Mouse (Mus musculus): ENCODE measurements at regions not wholly inside any gene's neighbourhood (a gene's known extent, or its start where the extent isn't known, plus 50 kb on each side); places are given as distances from the start of the nearest gene placed in this dataset.

GRCm38 (mm10) chr16:93028640-93029039 is 202.7 kb upstream of the Runx1 start:
- Histone ChIP-seq H3K9ac (no peak overlapping the region), H3K27ac (no peak overlapping the region), H3K36me3 (no peaks in the 10 kb centered on the region), H3K27me3 (no peaks in the 10 kb centered on the region), H3K4me1 (0 out of 2 replicates have a peak, but pooled peaks cover 8% of the 10 kb centered on the region), H3K9me3 (no peaks in the 10 kb centered on the region), H3K4me2 (replicated peaks) (no peak overlapping the region), H3K4me3 (no peak overlapping the region)
- no peak for ATAC-seq (ENCODE audit: low FRiP score, low read depth)
- 66% methylated on average over 7 of the region's 7 CpGs for WGBS

- H3K4me3 ChIP-seq = no peak overlapping the region
- H3K9me3 ChIP-seq = no peaks in the 10 kb centered on the region
- H3K9ac ChIP-seq = no peak overlapping the region
- 82% methylated on average over 7 of the region's 7 CpGs for WGBS
- H3K36me3 ChIP-seq = no peaks in the 10 kb centered on the region
- no peak for ATAC-seq (ENCODE audit: low FRiP score, low read depth)
- H3K27ac ChIP-seq = no peak overlapping the region
- H3K4me2 ChIP-seq (replicated peaks) = no peak overlapping the region
- no peaks in the 10 kb centered on the region for H3K27me3 ChIP-seq
- 0 out of 2 replicates have a peak, but pooled peaks cover 8% of the 10 kb centered on the region for H3K4me1 ChIP-seq
Observed at GRCm38 (mm10) chr16:93028016-93028415, 202.1 kb upstream of the Runx1 start.

GRCm38 (mm10) chr16:93026094-93026648 is 200.2 kb upstream of the Runx1 start:
- H3K9ac ChIP-seq = no peak overlapping the region
- H3K27ac ChIP-seq = 0 out of 2 replicates have a peak overlapping the region, but pooled peaks have one; percentile 0
- 42% methylated on average over 11 of the region's 11 CpGs for WGBS
- no peaks in the 10 kb centered on the region for H3K36me3 ChIP-seq
- peaks cover 11% of the 10 kb centered on the region for H3K27me3 ChIP-seq
- ATAC-seq (ENCODE audit: low FRiP score, low read depth) = no peak
- H3K4me2 ChIP-seq (replicated peaks) = no peak overlapping the region
- H3K9me3 ChIP-seq = no peaks in the 10 kb centered on the region
- H3K4me1 ChIP-seq = 0 out of 2 replicates have a peak, but pooled peaks cover 8% of the 10 kb centered on the region
- H3K4me3 ChIP-seq = no peak overlapping the region

GRCm38 (mm10) chr16:93019800-93020555 is 194.0 kb upstream of the Runx1 start:
- H3K36me3 ChIP-seq = no peaks in the 10 kb centered on the region
- no peak overlapping the region for H3K9ac ChIP-seq
- H3K9me3 ChIP-seq = no peaks in the 10 kb centered on the region
- 63% methylated on average over 7 of the region's 7 CpGs for WGBS
- ATAC-seq (ENCODE audit: low FRiP score, low read depth) = no peak
- H3K4me2 ChIP-seq (replicated peaks) = no peak overlapping the region
- H3K4me3 ChIP-seq = no peak overlapping the region
- no peak overlapping the region for H3K27ac ChIP-seq
- peaks cover 47% of the 10 kb centered on the region for H3K27me3 ChIP-seq
- peaks cover 13% of the 10 kb centered on the region for H3K4me1 ChIP-seq

- ATAC-seq (ENCODE audit: low FRiP score, low read depth) = no peak
- no peaks in the 10 kb centered on the region for H3K36me3 ChIP-seq
- no peak overlapping the region for H3K9ac ChIP-seq
- H3K4me3 ChIP-seq = no peak overlapping the region
- peaks cover 16% of the 10 kb centered on the region for H3K4me1 ChIP-seq
- H3K27me3 ChIP-seq = peaks cover 59% of the 10 kb centered on the region
- 32% methylated on average over 5 of the region's 5 CpGs for WGBS
- no peak overlapping the region for H3K27ac ChIP-seq
- no peak overlapping the region for H3K4me2 ChIP-seq (replicated peaks)
- H3K9me3 ChIP-seq = no peaks in the 10 kb centered on the region
Observed at GRCm38 (mm10) chr16:93018766-93019165, 192.8 kb upstream of the Runx1 start.

- peaks cover 67% of the 10 kb centered on the region for H3K27me3 ChIP-seq
- WGBS = 82% methylated on average over 9 of the region's 9 CpGs
- H3K4me2 ChIP-seq (replicated peaks) = no peak overlapping the region
Observed at GRCm38 (mm10) chr16:93017025-93017424, 191.1 kb upstream of the Runx1 start.

GRCm38 (mm10) chr16:93015636-93016035 is 189.7 kb upstream of the Runx1 start:
- peak overlapping the region; percentile 28; the same call in 1 of the 2 replicates for H3K27ac ChIP-seq
- H3K27me3 ChIP-seq = peaks cover 62% of the 10 kb centered on the region
- H3K4me1 ChIP-seq = peaks cover 22% of the 10 kb centered on the region
- no peaks in the 10 kb centered on the region for H3K36me3 ChIP-seq
- no peak overlapping the region for H3K4me2 ChIP-seq (replicated peaks)
- no peak for ATAC-seq (ENCODE audit: low FRiP score, low read depth)
- peak overlapping the region; percentile 35; the same call in 1 of the 2 replicates for H3K9ac ChIP-seq
- no peak overlapping the region for H3K4me3 ChIP-seq
- no peaks in the 10 kb centered on the region for H3K9me3 ChIP-seq
- 68% methylated on average over 6 of the region's 6 CpGs for WGBS

More at GRCm38 (mm10) chr16:93017025-93017424, 191.1 kb upstream of the Runx1 start:
- no peaks in the 10 kb centered on the region for H3K9me3 ChIP-seq
- no peak overlapping the region for H3K9ac ChIP-seq
- no peak for ATAC-seq (ENCODE audit: low FRiP score, low read depth)
- no peak overlapping the region for H3K27ac ChIP-seq
- H3K36me3 ChIP-seq = no peaks in the 10 kb centered on the region
- peaks cover 22% of the 10 kb centered on the region for H3K4me1 ChIP-seq
- no peak overlapping the region for H3K4me3 ChIP-seq

- H3K27me3 ChIP-seq = peaks cover 57% of the 10 kb centered on the region
Observed at GRCm38 (mm10) chr16:93014991-93015390, 189.0 kb upstream of the Runx1 start.

GRCm38 (mm10) chr16:93013881-93014280 is 187.9 kb upstream of the Runx1 start:
- 31% methylated on average over 8 of the region's 8 CpGs for WGBS
- no peak overlapping the region for H3K9ac ChIP-seq
- no peak for ATAC-seq (ENCODE audit: low FRiP score, low read depth)

More at GRCm38 (mm10) chr16:93014991-93015390, 189.0 kb upstream of the Runx1 start:
- H3K9ac ChIP-seq = no peak overlapping the region
- no peak for ATAC-seq (ENCODE audit: low FRiP score, low read depth)
- no peaks in the 10 kb centered on the region for H3K9me3 ChIP-seq
- peaks cover 22% of the 10 kb centered on the region for H3K4me1 ChIP-seq
- H3K36me3 ChIP-seq = no peaks in the 10 kb centered on the region
- WGBS = 87% methylated on average over 9 of the region's 9 CpGs
- H3K4me3 ChIP-seq = no peak overlapping the region
- H3K27ac ChIP-seq = no peak overlapping the region
- no peak overlapping the region for H3K4me2 ChIP-seq (replicated peaks)

GRCm38 (mm10) chr16:93013256-93013655 is 187.3 kb upstream of the Runx1 start:
- H3K27me3 ChIP-seq = peaks cover 43% of the 10 kb centered on the region
- peaks cover 17% of the 10 kb centered on the region for H3K4me1 ChIP-seq
- WGBS = 71% methylated on average over 7 of the region's 7 CpGs
- no peak overlapping the region for H3K4me2 ChIP-seq (replicated peaks)
- no peak overlapping the region for H3K27ac ChIP-seq
- no peak for ATAC-seq (ENCODE audit: low FRiP score, low read depth)
- no peak overlapping the region for H3K4me3 ChIP-seq
- H3K9me3 ChIP-seq = no peaks in the 10 kb centered on the region; the same call in 1 of the 2 replicates
- no peaks in the 10 kb centered on the region for H3K36me3 ChIP-seq
- H3K9ac ChIP-seq = no peak overlapping the region

More at GRCm38 (mm10) chr16:93013881-93014280, 187.9 kb upstream of the Runx1 start:
- H3K4me1 ChIP-seq = peaks cover 18% of the 10 kb centered on the region
- H3K4me2 ChIP-seq (replicated peaks) = no peak overlapping the region
- no peaks in the 10 kb centered on the region; the same call in 1 of the 2 replicates for H3K9me3 ChIP-seq
- H3K36me3 ChIP-seq = no peaks in the 10 kb centered on the region
- no peak overlapping the region for H3K27ac ChIP-seq
- peaks cover 49% of the 10 kb centered on the region for H3K27me3 ChIP-seq
- H3K4me3 ChIP-seq = no peak overlapping the region

- Histone ChIP-seq H3K27ac (no peak overlapping the region), H3K4me2 (replicated peaks) (no peak overlapping the region), H3K27me3 (peaks cover 33% of the 10 kb centered on the region), H3K4me1 (peaks cover 23% of the 10 kb centered on the region), H3K4me3 (no peak overlapping the region), H3K9me3 (no peaks in the 10 kb centered on the region; the same call in 1 of the 2 replicates), H3K36me3 (no peaks in the 10 kb centered on the region), H3K9ac (no peak overlapping the region)
- 86% methylated on average over 1 of the region's 1 CpGs for WGBS
- ATAC-seq (ENCODE audit: low FRiP score, low read depth) = no peak
Observed at GRCm38 (mm10) chr16:93011474-93011873, 185.5 kb upstream of the Runx1 start.

- Histone ChIP-seq H3K4me1 (peaks cover 19% of the 10 kb centered on the region), H3K36me3 (no peaks in the 10 kb centered on the region), H3K4me3 (peak overlapping the region; percentile 12), H3K27ac (peak overlapping the region; percentile 22; the same call in 1 of the 2 replicates), H3K27me3 (peaks cover 12% of the 10 kb centered on the region), H3K4me2 (replicated peaks) (peak overlapping the region; percentile 59), H3K9ac (no peak overlapping the region), H3K9me3 (no peaks in the 10 kb centered on the region; the same call in 1 of the 2 replicates)
- ATAC-seq (ENCODE audit: low FRiP score, low read depth) = peak; percentile 79
- WGBS = 6% methylated on average over 21 of the region's 21 CpGs
Observed at GRCm38 (mm10) chr16:93006321-93006984, 180.5 kb upstream of the Runx1 start.
